Mouse (Mus musculus): ENCODE results near the gene Nanos3.

The Nanos3 gene

DNA sequence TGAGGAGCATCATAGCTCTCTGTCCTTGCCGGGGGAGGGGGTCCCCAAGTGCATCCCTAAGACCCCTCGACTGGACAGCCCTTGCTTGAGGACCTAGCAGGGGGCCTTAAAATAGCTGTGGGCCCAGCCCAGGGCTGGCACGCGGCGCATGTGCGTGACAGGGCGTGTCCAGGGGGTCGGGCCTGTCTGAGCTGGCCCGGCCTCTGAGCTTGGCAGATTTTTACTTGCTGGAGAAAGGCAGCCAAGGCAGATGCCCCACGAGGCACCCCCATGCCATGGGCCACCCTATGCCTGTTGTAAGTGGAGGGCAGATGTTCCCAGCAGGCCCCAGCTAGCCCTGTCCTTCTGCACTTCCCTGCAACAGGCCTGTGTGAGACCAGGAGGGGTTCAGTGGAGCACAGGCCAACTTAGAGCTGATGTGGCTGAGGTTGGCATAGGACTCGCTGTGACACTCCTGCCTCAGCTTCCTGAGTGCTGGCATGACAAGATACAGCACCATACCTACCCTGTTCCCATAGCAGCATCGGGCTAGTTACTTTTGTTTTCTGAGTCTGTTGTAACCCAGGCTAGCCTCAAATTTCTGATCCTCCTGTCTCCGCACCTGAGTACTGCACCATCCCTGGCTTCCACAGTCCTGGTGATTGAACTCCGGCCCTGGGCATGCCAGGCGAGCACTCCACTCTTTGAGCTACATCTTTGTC lies 16.7 kb upstream of the Nanos3 start:
- DNase-seq (ENCODE audit: low read depth) = peak; percentile 88

DNA sequence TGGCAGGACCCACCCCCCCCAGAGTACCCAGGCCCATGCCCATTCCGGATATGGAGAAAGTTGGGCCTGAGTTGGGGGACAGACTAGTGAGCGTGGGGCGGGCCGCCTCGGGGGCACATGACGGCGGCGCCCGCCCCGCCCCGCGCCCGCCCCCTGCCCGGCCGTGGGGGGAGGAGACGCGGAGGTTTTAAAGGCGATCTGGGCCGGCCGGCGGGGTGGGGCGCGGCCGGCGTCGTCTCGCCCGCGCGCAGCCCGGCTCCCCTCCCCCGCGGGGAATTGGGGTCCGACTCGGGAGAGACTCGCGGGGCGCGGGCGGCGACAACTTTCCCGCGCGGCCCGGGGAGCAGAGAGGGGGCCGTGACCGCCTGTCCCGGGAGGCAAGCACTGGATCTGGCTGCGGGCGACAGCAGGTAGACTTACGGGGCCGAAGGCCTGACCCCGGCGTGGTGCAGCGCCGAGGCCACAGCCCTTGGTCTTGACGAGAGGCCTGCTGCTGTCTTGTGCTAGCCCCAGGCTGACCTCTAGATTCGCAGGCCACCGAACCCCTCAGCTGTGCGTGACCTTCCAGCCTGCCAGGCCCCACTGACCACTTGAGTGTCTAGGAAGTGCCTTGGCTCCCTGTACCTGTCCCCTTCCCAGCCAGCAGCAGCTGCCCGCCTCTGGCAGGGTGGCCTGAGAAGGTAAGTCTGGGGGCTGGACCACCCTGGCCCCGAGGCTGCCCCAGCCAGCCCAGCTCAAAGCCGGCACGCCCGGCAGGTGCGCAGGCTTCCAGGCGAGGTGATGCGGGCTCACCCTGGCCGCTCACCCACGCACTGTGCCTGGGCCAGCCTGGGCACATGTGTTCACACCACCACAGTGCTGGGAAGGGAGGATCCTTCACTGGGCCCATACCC lies 15.9 kb upstream of the Nanos3 start:
- peak; percentile 93 for DNase-seq (ENCODE audit: low read depth)

GRCm38 (mm10) chr8:84200126-84200555 lies 15.1 kb upstream of the Nanos3 start:
- peak; percentile 46 for DNase-seq (ENCODE audit: low read depth)

DNA sequence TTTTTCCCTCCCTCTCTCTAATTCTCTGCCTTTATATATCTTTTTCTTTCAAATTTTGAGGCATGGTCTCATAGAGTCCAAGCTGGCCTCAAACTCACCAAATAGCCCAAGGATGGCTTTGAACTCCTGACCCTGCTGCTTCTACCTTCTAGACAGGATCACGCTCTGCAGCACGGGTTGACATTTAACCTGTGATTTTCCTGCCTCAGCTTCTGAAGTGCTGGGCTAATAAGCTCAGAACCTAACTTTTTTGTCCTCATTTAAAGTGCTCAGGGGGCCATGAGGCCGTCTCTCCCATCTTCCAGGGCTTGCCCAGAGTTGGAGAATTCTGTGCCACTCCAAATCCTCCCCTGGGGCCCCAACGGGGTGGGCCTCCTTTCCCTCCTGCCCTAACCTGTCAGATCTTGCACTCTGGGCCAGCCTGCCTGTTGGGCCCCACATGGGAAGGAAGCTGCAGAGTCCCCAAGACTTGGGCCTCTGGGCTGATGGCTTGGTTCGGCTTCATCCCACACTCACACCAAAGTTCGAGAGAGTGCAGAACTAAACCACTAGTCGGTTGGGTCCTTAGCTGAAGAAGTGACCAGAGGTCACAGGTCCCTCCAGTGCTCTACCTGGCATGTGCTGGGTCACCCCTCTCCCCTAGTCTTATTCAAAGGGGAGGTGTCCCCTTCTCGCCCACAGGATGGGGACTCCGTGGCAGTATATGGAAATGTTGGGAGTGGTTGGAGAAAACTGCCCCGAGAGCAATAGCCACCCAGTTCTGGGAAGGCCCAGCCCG lies 14.5 kb upstream of the Nanos3 start:
- DNase-seq (ENCODE audit: low read depth) = no peak

- DNase-seq (ENCODE audit: low read depth) = no peak
Measured at GRCm38 (mm10) chr8:84198871-84199270, 13.9 kb upstream of the Nanos3 start.

GRCm38 (mm10) chr8:84197922-84198774 lies 13.1 kb upstream of the Nanos3 start:
- peak; percentile 97 for DNase-seq (ENCODE audit: low read depth)

DNA sequence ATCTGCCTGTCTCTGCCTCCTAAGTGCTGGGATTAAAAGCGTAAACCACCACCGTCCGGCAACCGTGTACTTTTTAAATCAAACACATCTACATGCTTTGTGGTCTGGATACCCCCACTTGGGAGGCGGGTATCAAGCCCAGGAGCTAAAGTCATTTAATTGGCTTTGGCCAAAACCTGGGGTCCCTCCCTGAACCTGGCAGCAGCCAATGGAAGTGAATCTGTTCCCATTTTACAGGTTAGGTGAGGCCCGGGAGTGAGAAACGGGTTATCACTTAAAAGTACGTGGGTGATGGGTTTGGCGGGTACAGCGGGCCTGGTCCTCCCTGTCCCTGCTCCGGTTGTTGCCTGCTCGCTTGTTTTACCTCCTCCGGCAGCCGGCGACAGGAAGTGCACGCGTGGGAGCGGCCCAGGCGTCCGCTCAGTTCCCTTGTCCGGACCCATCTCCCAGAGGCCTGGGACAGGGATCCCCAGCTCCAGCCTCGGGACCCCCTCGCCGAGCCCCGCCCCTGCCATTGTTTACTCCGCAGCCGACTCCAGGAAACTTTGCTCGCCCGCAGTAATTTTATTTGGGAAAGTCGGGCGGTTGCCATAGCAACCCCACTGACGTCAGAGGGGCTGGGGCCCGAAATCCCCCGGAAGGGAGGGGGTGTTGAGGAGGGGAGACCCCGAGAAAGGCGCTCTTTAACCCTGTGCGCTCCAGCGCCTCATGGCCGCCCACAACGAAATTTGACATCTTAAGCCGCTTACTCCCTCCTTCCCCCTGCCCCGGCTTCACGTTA lies 12.3 kb upstream of the Nanos3 start:
- DNase-seq (ENCODE audit: low read depth) = peak; percentile 97

DNA sequence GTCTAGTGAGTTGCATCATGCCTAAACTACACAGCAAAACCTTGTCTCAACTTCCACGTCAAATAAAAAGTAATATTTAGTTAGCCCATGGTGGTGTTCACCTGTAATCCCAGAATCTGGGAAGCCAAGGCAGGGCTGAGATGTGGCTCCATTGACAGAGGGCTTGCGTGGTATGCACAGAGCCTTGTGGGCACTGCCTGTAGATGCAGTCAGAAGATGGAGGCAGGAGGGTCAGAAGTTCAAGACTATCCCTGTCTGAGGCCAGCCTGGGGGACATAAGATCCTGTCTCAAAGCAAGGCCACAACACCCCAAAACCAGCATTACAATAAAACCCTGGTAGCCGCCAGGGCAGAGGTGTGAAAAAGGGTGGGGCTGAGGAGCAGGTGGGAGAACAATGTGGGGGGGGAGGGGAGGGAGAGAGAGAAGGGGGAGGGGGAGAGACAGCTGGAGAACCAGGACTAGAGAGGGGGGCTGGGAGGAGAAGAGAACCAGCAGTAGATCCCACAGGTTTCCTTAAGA lies 9.3 kb upstream of the Nanos3 start:
- DNase-seq (ENCODE audit: low read depth) = no peak

GRCm38 (mm10) chr8:84193566-84193965 lies 8.5 kb upstream of the Nanos3 start:
- no peak for DNase-seq (ENCODE audit: low read depth)

DNA sequence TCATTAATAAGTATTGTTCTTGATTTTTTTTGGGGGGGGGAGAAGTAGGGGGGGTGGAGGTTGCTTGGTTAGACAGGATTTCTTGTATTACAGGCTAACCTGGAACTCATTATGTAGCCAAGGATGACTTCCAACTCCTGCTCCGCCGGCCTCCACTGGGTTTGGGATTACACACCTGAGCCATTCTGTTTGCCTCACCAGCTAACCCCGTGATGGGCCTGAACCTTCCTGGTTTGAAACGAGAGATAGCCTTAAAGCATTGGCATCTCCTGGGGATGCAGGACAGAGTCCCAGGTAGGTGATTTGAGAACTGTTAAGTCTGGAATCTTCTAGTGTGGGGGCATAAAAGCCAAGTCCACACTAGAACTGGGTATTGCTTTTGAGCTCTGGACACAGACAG lies 8.1 kb upstream of the Nanos3 start:
- DNase-seq (ENCODE audit: low read depth) = no peak

GRCm38 (mm10) chr8:84192555-84192954 lies 7.5 kb upstream of the Nanos3 start:
- DNase-seq (ENCODE audit: low read depth) = peak; percentile 89

DNA sequence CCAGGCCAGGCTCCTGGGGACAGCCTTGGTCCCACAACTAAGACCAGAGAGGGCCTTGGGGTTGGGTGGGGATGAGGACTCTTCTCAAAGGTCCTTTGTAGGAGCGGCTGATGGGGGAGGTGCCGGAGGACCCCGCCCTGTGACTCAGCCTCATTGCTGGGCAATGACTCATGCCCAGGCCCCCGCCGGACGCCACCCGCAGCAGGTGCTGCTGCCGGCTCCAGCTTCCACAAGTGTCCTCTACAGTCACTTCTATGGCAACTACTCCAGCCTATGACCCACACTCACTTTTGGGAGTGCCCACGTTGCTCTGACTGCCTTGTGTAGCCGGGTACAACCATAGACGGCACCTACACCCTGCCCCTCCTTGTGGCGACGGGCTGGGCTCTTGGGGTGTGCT lies 7.0 kb upstream of the Nanos3 start:
- peak; percentile 90 for DNase-seq (ENCODE audit: low read depth)

GRCm38 (mm10) chr8:84190191-84190867 lies 5.3 kb upstream of the Nanos3 start:
- peak; percentile 82 for DNase-seq (ENCODE audit: low read depth)

- DNase-seq (ENCODE audit: low read depth) = peak; percentile 52
Measured at GRCm38 (mm10) chr8:84189603-84190002, 4.6 kb upstream of the Nanos3 start.

- no peak for DNase-seq (ENCODE audit: low read depth)
Measured at GRCm38 (mm10) chr8:84188671-84189070, 3.7 kb upstream of the Nanos3 start.

- peak; percentile 84 for DNase-seq (ENCODE audit: low read depth)
Measured at GRCm38 (mm10) chr8:84187065-84187755, 2.2 kb upstream of the Nanos3 start.

DNA sequence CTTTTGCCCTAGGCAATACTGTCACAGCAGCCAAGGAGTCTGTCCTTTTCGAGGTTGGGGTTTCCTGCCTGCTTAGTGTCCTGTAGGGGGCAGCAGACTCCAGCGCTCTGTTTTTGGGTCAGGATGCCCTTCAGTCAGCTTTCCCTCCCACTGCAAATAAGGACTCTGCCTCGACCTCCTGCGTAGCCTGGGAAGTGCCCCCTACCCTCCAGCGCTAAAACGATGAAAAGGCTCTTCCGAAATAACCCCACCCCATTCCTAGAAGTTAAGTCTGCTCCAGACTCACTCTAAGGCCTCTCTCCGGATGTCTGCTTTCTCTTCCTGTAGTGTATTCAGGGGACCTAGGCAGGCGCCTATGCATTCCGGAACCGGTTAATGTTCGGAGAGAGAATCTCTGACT lies 1.5 kb upstream of the Nanos3 start:
- peak; percentile 91 for DNase-seq (ENCODE audit: low read depth)

- no peak for DNase-seq (ENCODE audit: low read depth)
Measured at GRCm38 (mm10) chr8:84184085-84185043, 653 bp downstream of the Nanos3 start.
